Mouse (Mus musculus) E14TG2a.4 (cell line): ENCODE measurements at regions not wholly inside any gene's neighbourhood (a gene's known extent, or its start where the extent isn't known, plus 50 kb on each side); places are given as distances from the start of the nearest gene placed in this dataset.

Experiments used
- CTCF ChIP-seq: conservative IDR thresholded peaks from 2 replicates; pipeline ENCODE4 v1.5.1; 2014; ENCODE audit warnings: low read length
- POU5F1 ChIP-seq: IDR thresholded peaks from 2 replicates; pipeline ENCODE4 v1.6.1; 2014; ENCODE audit warnings: low read length, borderline replicate concordance

GRCm38 (mm10) chr10:68672291-68672690, 51.2 kb upstream of the Tmem26 start:
- TF ChIP-seq CTCF = no peak
- no peak for TF ChIP-seq POU5F1
